Mouse (Mus musculus) yolk sac, embryonic 10.5 days (tissue): ENCODE results near the gene Gm44503.

Source experiments
- DNase-seq: peaks from one replicate; pipeline ENCODE4 v3.0.0-alpha.2; 2017; ENCODE audit warnings: low spot score

Gene Gm44503

DNA sequence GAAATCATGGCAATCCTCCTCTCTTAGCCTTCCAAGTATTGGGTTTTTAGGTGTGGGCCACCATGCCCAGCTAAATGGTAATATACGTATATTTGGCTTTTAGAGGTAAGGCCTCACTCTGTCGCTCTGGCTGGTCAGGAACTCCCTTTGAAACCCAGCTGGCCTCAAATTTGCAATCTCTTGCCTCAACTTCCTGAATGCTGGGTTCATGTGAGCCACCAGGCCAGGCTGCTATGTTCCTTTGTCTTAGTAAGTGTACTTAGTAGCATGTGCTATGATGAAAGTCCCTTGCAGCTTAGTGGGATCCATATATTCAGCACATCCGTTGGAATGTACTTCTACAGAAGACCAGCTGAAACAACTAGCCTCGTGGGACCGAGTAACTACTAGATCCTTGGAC, 16.1 kb downstream of the Gm44503 start:
- no peak for DNase-seq

- no peak for DNase-seq
Measured at GRCm38 (mm10) chr9:72975242-72975641, 16.6 kb downstream of the Gm44503 start.

DNA sequence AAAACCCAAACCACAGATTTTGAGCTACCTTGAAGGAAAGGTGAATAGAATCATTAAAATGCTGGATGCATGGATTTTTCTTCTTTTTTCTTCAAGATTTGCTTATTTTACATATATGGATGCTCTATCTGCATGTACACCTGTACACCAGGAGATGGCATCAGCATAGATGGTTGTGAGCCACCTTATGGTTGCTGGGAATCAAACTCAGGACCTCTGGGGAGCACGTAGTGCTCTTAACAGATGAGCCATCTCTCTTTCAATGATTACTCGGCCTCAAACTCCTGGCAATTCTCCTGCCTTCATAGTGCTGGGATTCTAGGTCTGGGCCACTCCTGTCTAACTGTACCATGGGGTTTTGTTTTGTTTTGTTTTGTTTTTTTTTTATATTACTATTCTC, 24.4 kb downstream of the Gm44503 start:
- DNase-seq: no peak

DNA sequence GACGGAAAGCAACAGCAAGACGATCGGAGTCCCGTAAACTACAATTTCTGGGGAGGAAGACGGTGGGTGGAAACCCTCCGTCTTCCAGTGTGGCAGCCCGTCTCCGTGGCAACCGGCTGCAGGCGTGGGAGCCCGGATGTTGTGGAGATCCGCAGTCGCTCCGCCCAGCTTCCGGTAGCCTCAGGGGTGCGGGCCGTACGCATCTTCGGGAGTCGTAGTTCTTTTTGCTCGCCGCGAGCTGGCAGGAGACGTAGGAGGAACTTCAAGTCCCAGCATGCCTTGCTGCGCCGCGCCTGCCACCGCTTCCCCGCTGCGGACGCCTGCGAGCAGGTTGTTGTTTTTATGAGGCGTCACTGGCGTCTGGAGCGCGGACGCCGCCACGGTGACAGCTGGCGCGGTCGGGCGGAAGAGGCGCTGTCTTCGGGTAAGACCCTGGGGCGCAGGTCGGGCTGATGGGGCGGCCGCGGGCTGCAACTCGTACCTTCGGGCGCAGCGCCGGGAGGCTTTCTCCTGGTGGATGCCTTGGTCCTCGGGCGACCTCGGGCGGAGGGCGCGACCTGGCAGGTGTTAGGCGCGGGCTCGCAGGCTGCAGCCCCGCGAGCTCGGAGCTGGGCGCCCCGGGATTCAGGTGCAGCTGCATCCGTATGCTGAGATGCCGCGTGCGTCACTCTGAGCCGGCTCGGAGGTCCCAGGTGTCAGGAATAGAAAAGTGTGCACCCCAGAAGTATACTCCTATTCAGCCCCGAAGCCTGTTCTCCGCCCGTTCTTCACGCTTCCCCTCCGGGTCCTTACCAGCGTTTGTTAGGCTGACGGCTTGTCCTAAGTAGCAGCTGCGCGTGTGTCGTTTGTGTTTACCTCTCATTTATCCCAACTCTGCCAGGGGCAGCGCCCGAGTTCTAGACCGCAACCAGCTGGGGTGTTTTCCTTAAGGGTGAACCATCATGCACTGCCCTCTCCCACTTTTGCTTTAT, 26.9 kb downstream of the Gm44503 start, which contains the start of the genes Ccpg1os and Ccpg1:
TSS of gene Ccpg1os (minus strand) at position 133 of the 971 bp plus-strand sequence.
TSS of gene Ccpg1 (plus strand) at position 180 of the 971 bp plus-strand sequence.
- DNase-seq: peak; percentile 95

GRCm38 (mm10) chr9:72987703-72988102, 29.1 kb downstream of the Gm44503 start:
- DNase-seq: no peak

DNA sequence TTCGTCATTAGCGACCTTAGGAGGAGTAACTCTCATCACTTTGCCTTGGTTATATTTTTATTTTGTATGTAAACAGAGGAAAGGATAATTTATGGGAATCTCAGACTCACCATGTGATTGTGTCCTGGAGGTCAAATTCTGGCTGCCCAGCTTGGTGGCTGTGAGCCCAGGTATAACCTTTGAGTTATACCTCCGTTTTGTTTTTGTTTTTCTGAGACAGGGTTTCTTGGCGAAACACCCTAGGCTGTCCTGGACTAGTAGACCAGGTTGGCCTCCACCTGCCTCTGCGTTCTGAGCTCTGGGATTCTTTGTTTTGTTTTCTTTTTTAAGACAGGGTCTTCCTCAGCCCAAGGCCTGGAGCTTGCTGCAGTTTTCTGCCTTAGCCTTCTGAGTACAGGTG, 30.1 kb downstream of the Gm44503 start:
- no peak for DNase-seq

DNA sequence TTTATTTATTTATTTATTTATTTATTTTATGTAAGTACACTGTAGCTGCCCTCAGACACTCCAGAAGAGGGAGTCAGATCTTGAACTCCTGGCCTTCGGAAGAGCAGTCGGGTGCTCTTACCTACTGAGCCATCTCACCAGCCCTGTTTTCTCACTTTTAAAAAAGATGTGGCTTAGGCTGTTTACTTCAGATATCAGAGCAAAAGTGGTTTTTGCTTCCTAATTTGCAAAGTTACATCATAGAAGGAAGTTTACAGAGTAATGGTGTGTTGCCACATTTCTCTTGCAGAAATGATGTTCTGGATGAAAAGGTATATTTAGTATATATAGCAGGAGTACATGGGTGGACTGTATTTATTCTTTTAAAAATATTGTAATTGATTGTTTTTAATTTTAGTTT, 32.8 kb downstream of the Gm44503 start:
- DNase-seq: no peak

DNA sequence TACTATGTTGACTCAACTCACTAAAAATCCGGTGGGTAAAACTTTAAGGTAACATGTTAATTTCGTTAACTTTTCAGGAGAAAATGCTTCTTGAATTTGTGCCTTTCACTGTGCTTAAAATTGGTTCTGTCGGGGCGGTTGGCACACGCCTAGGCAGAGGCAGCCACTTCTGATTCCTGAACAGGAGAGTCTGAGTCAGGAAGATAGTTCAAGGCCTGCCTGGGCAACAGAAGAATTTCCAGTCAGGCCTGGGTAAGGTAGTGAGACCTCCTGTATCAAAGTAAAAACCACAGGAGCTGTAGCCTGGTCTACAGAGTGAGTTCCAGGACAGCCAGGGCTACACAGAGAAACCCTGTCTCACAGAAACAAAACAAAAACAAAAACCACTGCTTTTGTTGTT, 33.9 kb downstream of the Gm44503 start:
- no peak for DNase-seq

- DNase-seq: no peak
Measured at GRCm38 (mm10) chr9:72996167-72996566, 37.5 kb downstream of the Gm44503 start.

GRCm38 (mm10) chr9:72996806-72997205, 38.2 kb downstream of the Gm44503 start:
- DNase-seq: no peak

- no peak for DNase-seq
Measured at GRCm38 (mm10) chr9:73000487-73000886, 41.8 kb downstream of the Gm44503 start.

DNA sequence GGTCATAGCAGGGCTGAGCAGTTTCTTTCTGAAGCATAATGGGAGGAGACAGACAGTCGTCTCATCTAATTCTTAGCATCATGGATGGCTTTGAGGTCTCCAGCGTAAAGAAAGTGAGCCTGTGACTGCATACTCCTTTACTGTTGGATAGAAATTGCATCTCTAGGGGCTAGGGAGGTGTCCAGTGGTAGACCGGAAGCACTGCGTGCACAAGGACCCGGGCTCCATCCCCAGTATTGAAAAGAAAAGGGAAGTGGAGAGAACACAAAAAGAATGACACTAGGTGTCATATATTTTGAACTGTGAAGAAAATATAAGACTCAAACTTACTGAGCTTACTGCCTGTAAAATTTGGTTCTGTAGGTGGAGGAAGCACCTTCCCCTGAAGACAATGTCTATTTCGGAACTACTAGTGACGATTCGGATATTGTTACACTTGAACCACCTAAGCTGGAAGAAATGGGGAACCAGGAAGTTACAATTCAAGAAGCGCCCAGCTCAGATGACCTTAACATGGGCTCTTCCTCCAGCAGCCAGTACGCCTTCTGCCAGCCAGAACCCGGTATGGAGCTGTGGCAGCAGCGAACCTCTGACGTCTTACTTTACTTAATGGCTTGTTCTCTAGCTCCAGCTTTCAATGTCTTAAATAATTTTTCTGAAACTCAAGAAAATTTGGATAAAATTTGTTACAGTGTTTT, 42.8 kb downstream of the Gm44503 start:
- DNase-seq: no peak

- no peak for DNase-seq
Measured at GRCm38 (mm10) chr9:73002177-73002576, 43.5 kb downstream of the Gm44503 start.

DNA sequence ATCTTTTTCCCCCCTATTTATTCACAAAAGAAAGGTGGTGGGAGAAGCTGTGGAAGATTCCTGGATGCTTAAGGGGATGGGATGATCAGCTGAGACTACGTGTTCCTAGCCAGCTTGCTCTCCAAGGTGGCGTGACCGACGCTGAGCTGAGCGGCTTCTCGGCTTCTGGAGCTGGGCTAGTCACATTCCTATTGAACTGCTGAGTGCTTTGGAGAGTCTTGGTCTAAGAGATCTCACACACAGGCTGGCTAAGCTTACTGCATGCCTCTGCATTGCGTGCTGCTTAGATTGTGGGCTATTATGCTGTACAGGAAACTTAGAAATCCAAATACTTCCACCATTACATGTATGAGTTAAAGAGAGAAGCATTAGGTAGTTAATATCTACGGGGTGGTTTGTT, 45.4 kb downstream of the Gm44503 start:
- no peak for DNase-seq

- no peak for DNase-seq
Measured at GRCm38 (mm10) chr9:73005106-73005505, 46.5 kb downstream of the Gm44503 start.

GRCm38 (mm10) chr9:73006175-73006574, 47.5 kb downstream of the Gm44503 start:
- no peak for DNase-seq

GRCm38 (mm10) chr9:73008384-73008783, 49.7 kb downstream of the Gm44503 start:
- no peak for DNase-seq

GRCm38 (mm10) chr9:73012629-73013028, 54.0 kb downstream of the Gm44503 start:
- DNase-seq: no peak

DNA sequence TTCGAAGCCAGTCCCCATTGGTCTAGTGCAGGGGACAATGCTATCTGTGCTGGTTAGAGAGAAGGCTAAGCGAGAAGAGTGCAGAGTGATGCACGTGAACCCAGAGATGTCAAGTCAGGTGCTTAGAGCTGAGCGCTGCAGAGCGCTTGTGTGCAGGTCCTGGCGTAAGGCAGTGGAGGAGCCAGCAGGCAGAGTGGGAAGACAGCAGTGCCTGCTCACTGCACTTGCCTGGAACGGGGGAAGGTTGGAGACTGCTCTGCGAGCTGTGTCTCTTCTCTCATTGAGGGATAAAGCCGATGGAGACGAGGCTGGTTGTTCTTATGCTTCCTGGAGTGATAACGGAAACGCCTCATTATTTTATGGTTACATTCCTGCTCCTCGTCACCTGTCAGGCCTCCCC, 56.1 kb downstream of the Gm44503 start:
- no peak for DNase-seq

GRCm38 (mm10) chr9:73019841-73020240, 61.2 kb downstream of the Gm44503 start:
- no peak for DNase-seq

- DNase-seq: no peak
Measured at GRCm38 (mm10) chr9:73020566-73021097, 62.0 kb downstream of the Gm44503 start.

DNA sequence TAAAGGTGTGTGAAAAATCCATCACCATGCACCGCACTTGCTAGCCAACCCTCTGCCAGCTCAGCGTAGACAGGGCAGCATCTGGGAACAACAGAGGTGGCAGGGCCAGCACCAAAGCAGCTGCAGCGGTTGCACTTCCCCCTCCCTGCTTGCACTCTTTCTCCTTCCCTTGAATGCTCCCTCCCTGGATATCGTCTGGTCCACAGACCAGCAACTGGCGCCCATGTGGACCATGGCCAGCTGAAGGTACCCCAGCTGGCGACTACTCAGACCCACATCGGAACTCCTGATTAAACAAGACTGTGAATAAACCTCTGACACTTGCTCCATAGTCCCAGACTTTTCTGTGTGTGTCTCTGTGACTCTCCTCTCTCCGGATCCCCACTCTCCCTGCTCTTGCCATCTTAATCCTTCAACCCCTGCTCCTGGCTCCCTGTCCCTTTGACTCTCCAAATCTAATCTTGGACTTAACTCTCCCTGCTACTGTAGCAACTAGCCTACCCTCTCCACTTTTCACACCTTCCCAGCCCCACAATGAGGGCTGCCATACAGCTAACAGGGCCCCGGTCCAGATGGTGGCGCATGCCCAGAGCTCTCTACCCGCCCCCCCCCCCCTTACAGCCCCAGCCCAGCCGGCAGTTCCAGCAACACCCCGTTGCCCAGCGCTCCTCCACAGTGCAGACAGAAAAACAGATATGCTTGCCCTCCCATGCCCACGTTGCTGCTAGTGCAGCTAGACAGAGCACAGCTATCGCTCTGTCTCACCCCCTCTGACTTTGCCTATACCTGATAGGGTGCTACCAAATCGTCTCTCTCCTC, 67.4 kb downstream of the Gm44503 start:
- DNase-seq: peak; percentile 13
